Mouse (Mus musculus) telencephalon, adult 2 months (tissue): Measurements from ENCODE around the gene Glp2r.

Source experiments
- DNase-seq: peaks from one replicate; pipeline ENCODE4 v3.0.0-alpha.2; 2011; ENCODE audit warnings: low read depth, low spot score

Gene Glp2r

GRCm38 (mm10) chr11:67771053-67771452, at the start of gene Glp2r:
Gene Glp2r, minus strand, starts transcription at chr11:67771153.
- DNase-seq: no peak

DNA sequence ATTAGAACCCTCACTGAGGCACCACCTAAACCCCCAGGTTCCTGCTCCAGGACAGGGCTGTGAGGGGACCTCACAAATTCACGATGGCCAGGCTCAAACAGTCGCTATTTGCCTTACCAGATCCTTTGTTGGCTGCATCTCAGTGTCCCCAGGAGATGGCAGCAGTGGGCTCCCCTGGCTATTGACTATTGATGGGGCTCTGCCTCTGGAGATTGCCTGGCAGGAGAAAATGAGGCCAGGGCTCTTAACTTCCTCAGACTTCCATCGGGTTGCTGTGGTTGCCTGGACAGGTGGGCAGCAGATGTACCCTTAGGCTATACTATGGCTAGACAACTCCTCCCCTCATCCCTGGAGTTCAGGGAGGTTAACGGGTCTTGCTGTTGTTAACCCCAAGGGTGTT, 49.3 kb upstream of the Glp2r start:
- no peak for DNase-seq

DNA sequence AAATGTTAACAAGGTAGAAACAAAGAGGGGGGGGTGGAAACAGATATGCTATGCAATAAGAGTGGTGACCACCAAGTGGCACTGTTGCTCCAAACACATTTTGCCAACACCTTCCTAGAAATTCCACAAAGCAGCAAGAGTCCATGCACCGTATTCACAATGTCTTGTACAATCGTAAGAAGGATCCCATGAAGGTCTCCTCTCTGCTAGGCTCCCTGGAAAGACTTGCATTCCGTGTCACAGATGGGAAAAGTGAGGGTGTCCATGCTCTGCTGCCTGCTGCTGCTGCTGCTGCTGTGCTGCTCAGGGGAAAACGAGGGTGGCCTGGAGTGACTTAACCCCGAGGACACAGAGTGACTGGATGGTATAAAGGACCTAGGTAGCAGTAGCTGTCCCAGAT, 48.7 kb upstream of the Glp2r start:
- peak; percentile 53 for DNase-seq

- DNase-seq: no peak
These were observed 40.6 kb upstream of the Glp2r start for GRCm38 (mm10) chr11:67811535-67811934.

DNA sequence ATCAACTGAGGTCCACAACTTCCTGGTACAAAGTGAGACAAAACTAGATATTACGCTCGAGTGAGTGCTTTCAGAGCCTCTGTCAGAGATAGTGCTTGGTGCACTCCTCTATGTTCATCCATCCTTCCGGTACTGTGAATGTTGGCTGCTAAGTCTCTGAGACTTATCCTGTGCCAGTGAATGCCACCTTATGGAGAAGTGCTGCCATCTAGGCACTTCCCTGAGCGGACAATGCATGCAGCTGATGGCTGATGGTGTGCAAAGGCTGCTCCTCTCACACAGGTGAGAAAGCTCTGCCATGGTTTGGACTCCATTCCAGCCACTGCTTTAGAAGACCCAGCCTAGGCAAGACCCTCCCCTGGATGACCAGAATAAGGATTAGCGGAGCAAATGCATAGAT, 37.1 kb upstream of the Glp2r start:
- DNase-seq: no peak

DNA sequence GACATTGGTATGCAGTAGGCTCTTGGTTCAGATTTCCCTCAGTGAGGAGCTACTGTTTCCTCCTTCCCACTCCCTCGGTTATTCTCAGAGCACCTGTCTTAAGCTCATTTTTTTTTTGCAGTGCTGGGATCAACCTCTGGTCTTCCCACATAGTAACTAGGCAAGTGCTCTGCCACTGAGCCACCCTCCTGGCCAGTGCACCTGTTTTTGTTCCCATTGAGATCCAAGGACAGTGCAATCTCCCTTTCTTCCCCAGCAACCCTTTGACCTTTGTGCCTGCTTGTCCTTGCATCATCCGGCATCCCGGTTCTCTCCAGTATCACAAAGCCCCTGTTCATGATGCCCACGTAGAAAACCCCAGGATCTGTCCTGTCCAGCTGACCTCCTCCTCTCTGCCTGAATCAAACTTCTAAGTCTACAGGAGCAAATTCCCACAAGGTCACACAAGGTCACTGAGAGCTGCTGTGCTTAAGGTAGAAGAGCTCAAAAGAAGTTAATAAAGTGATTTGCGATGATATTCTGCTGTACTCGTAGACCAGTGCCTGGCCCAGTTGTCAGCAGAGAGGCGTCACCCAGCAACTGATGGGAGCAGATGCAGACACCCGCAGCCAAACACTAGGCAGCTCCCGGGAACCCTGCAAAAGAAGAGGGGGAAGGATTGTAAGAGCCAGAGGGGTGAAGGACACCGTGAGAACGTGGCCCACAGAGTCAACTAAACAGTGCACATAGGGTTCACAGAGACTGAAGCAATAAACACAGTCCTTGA, 36.1 kb upstream of the Glp2r start:
- no peak for DNase-seq

DNA sequence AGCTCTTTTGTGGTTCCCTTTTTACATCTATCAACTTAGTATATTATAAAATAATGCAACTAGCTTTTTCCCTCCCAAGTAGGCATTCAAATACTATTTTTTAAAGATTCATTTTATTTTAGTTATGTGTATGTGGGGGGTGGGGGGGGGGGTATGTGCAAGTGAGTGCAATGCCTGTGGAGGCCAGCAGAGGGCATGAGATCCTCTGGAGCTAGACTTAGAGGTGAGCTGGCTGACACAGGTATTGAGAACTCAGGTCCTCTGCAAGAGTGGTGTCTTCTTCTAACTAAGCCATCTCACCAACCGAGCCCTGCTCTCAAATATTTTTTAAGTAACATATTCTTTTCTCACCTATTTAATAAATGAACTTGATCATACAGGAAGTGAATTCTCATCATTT, 34.6 kb upstream of the Glp2r start:
- DNase-seq: no peak

DNA sequence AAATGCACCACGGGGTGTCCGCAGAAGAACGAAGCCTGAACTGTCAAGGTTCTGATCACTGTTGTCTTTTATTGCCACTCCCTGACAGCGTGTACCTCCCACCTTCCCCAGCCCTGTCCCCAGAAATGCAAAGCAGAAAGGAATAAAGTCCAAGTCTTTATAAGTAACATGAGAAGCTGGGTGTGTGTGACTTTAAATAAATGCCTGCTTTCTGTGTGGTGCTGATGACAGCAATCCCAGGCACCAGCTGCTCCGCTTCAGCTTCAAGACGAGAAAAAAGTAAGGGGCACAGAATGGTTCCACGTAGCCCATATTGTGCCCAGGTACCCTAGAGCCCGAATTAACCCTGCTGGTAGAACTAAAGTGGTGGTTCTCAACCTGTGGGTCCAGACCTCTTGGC, 30.2 kb upstream of the Glp2r start:
- DNase-seq: no peak

DNA sequence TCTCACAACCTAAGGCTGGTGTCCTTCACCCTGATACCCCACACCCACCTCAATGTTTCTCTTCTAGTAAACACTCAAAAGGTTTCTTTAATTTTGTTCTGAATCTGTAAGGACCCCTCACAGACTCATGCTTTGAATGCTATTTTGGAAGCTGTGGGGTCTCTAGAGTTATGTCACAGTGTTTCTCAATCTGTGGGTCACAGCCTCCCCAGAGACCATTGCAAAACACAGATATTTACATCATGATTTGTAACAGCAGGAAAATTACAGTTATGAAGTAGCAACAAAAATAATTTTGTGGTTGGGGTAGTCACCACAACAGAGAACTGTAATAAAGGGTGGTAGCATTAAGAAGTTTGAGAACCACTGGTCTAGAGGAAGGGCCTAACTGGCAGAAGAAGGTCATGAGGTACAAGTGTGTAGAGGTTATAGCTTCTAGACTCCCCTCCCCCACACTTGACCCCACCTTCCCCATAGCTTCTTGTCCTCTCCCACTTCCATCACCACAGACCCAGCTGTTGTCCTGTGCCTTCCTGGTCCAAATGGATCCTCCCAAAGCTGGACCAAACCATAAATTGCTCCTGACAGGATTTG, 29.3 kb upstream of the Glp2r start:
- DNase-seq: no peak

- DNase-seq: no peak
These were observed 27.0 kb upstream of the Glp2r start, which contains the start of gene Dhrs7c for GRCm38 (mm10) chr11:67797931-67798330. Gene Dhrs7c, plus strand, starts transcription at chr11:67798187.

GRCm38 (mm10) chr11:67790182-67790581, 19.2 kb upstream of the Glp2r start:
- no peak for DNase-seq

GRCm38 (mm10) chr11:67774379-67774778, 3.4 kb upstream of the Glp2r start, which contains the start of gene Gsg1l2:
Gene Gsg1l2, plus strand, starts transcription at chr11:67774608.
- DNase-seq: no peak

- DNase-seq: peak; percentile 68
These were observed 1.6 kb upstream of the Glp2r start for GRCm38 (mm10) chr11:67772577-67772976.

GRCm38 (mm10) chr11:67771691-67772090, 738 bp upstream of the Glp2r start:
- DNase-seq: no peak

DNA sequence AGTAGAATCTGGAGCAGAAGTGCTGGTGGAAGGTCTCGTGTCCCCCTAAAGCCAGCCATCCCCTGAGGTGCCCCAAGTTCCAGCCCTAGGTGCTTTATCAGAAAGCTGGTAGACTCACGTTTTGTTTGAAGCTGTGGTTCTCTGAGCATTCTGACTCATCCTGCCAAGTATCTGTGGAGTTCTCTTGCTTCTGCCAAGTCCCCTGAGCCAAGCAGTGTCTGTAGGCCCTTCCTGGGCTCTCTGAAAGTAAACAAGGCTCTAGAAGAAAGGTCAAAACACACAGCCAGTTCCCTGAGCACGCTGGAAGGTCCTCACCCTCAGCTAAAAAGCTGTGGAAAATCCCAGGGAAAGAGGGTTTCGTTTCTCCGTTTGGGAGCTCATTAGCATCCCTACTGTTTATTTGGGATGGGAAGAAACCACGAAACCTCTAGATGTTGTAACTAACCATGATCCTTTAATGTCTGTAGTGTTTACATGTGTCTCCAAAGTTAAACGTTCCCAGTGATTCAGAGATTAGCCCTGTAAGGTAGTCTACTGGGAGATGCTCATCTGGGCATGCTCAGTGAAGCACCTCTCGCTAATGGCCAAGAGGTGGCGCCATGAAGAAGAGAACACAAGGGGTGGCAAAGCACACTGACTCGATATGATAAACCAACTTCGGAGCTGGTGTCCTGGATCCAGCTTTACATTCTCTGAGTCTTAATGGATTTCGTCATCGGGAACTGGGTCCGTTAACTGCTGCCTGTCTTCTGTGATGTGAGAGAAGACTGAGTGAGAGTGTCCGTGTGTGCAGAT, 13.4 kb downstream of the Glp2r start:
- no peak for DNase-seq

DNA sequence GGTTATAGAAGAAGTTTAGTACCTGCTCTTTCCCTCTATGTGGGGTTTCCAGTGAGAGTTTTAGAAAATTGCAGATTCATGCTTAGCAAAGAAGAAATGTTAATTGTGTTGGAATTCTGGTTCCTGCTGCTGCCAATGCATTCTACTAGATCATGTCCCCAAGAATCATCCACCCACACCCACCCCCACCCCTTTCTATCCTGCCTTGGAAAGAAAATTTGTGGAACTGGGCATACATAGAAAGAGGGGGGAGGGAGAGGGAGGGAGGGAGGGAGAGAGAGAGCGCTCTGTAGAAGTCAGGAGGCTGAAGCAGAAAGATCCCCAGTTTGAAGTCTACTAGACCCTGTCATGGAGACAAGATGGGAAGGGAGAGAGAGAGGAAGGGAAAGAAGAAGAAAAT, 14.7 kb downstream of the Glp2r start:
- DNase-seq: peak; percentile 46

DNA sequence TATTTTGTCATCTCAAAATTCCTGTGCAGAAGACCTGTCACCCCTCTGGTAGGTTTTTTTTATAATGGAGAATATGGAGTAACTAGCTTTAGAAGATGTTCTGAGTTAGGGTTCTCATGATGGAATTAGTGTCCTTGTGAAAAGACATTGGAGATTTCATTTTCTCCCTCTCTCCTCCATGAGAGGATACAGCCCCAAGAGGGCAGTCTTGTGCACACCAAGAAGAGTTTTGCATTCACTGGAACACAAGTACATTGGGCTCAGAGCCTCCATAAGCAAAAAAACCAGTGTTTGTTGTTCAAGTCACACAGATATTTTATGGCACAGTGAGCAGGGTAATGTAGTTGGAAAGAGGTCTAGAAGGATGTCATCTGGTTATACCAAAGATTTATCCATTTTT, 29.4 kb downstream of the Glp2r start:
- DNase-seq: no peak

- no peak for DNase-seq
These were observed 32.0 kb downstream of the Glp2r start for GRCm38 (mm10) chr11:67738846-67739490.

DNA sequence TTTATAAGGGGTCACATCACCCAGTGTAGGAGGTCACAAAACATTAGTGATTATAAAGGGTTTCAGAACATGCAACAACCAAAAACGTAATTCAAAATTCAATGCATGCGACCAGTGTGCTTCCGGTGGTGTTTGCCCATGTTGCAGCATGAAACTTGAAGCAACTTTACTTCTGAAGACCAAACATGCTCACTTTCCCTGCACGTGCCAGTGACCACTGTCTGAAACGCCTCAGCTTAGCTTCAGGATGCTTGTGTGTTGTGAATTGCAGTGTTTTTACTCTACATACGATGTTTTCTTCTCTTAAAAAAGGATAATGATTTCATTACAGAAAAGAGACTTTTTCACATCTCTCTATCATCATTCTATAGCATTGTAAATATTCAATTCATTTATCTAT, 32.6 kb downstream of the Glp2r start:
- no peak for DNase-seq

GRCm38 (mm10) chr11:67734597-67734996, 36.4 kb downstream of the Glp2r start:
- peak; percentile 76 for DNase-seq

DNA sequence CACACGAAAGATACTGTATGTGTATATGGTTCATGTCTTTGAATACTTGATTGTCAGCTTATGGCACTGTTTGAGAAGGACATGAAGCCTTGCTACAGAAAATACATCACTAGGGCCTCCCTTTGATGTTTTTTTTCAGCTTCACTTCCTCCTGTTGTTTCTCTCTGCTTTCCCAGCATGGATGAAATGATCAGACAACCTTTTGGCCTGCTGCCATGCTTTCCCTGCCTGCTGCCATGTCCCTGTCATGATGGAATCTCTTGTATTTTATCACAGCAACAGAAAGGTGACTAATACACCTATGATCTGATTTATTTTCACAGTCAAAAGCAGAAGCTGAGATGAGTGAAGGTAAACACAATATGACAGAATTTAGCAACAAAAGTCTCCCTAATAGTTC, 37.2 kb downstream of the Glp2r start:
- no peak for DNase-seq

- peak; percentile 26 for DNase-seq
These were observed 39.9 kb downstream of the Glp2r start for GRCm38 (mm10) chr11:67731056-67731455.
